Mouse (Mus musculus) embryonic facial prominence, embryonic 12.5 days (tissue): ENCODE measurements around the gene Tmem121. TPM values are rescaled to one million over a fixed set of nuclear protein-coding genes. Genes with fewer than 3 reads are reported as not detected.
"Not testable (repeated sequence)": the region's sequence is repeated elsewhere in the genome, so short reads cannot be mapped to it uniquely, and the experiment has no call there.

Experiments used
- ATAC-seq: fragments of 200-750 bp; cut with Nextera tagmentation; 2 replicates; pipeline ENCODE4 v1.8.0; 2017; ENCODE audit not compliant: insufficient number of reproducible peaks, insufficient read depth, low FRiP score, low TSS enrichment
- H3K27ac ChIP-seq: fragments of 300-500 bp; sonication (generic); 2 replicates; pipeline ENCODE4 v1.5.1; 2016; ENCODE audit warnings: mild to moderate bottlenecking
- H3K27me3 ChIP-seq: fragments of 300-500 bp; sonication (generic); 2 replicates; pipeline ENCODE4 v1.6.1; 2016; ENCODE audit warnings: mild to moderate bottlenecking, moderate library complexity
- H3K36me3 ChIP-seq: fragments of 300-500 bp; sonication (generic); 2 replicates; pipeline ENCODE4 v1.6.1; 2016; ENCODE audit warnings: mild to moderate bottlenecking
- H3K4me1 ChIP-seq: fragments of 300-500 bp; sonication (generic); 2 replicates; pipeline ENCODE4 v1.6.1; 2016
- H3K4me2 ChIP-seq: fragments of 300-500 bp; sonication (generic); replicated peaks from 2 replicates; pipeline ENCODE4 v1.6.1; 2016; ENCODE audit warnings: mild to moderate bottlenecking, moderate library complexity
- H3K4me3 ChIP-seq: fragments of 300-500 bp; sonication (generic); 2 replicates; pipeline ENCODE4 v1.5.1; 2016; ENCODE audit warnings: mild to moderate bottlenecking
- H3K9ac ChIP-seq: fragments of 300-500 bp; sonication (generic); 2 replicates; pipeline ENCODE4 v1.6.1; 2016; ENCODE audit warnings: mild to moderate bottlenecking, moderate library complexity
- H3K9me3 ChIP-seq: fragments of 300-500 bp; sonication (generic); 2 replicates; pipeline ENCODE4 v1.6.1; 2016; ENCODE audit warnings: mild to moderate bottlenecking, moderate library complexity
- WGBS: fragments of 180-500 bp; shearing (Covaris S2); methylation state at CpG from one replicate; pipeline ENCODE4 v1.1.7; 2016; 5-methylcytosine and 5-hydroxymethylcytosine counted together
- polyA plus RNA-seq: library from polyadenylated mRNA; unstranded; fragments of >200 nt; fragmentation: Nextera tagmentation; extraction: Ambion mirVana; gene quantifications from 2 replicates; pipeline ENCODE4 v1.2.1, GENCODE M21; 2016

Tmem121 gene
- polyA plus RNA-seq, 1 experiment from 2014 or later = 17.4 TPM

DNA sequence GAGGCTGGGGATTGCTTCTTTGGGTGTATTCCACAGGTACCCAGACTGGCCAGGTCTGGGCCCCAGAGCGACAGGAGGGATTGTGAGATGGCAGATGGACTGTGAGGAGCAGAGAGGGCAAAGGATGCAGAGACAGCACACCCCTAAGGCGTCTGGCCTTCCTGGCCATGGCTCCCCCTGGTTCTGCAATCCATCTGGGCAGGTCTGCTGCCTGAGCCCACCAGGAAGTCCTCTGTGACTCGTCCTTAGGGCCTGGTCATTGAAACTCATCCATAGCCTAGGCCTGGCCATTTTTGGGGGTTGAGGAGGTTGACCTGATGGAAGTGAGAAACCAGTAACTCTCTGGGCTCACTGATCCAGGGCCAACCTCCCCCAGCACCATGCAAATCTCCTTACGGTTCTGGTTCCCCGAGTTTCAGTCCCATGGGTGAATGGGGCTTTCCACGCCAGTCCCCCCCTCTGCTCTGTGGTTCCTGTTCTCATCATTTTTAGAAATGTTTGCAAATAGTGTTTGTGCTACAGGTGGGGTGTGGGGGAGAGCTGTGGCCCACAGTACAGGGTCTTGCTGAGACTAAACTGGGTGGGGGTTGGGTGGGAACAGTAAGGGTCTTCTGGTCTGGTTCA lies 42.4 kb downstream of the Tmem121 start:
- WGBS = 65% methylated on average over 6 of the region's 6 CpGs
- H3K4me3 ChIP-seq = no peak overlapping the region
- no peak overlapping the region for H3K4me2 ChIP-seq
- no peaks in the 10 kb centered on the region for H3K4me1 ChIP-seq
- no peak overlapping the region for H3K27ac ChIP-seq
- H3K36me3 ChIP-seq = no peaks in the 10 kb centered on the region
- H3K9me3 ChIP-seq = 0 out of 2 replicates have a peak, but pooled peaks cover 4% of the 10 kb centered on the region
- no peaks in the 10 kb centered on the region for H3K27me3 ChIP-seq
- ATAC-seq = no peak
- no peak overlapping the region for H3K9ac ChIP-seq

DNA sequence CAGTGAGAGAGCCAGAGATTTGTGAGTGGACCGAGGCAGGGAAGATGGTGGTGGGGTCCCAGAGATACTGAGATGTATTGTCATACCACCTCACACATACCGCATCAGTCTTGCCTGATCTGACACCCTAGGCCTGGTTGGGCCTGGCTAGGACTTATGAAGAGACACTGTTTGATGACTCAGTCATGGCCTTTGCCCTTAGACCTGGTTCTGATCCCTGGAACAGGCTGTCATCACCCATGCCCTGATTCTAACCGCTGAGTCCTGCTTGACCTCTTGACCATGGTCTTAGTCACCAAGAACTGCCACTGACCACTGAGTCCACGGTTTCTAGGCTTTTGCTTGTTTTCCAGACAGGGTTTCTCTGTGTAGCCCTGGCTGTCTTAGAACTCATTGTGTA lies 45.0 kb downstream of the Tmem121 start:
- ATAC-seq = no peak
- Histone ChIP-seq H3K4me2 (no peak overlapping the region), H3K4me1 (no peaks in the 10 kb centered on the region), H3K9me3 (0 out of 2 replicates have a peak, but pooled peaks cover 4% of the 10 kb centered on the region), H3K27me3 (no peaks in the 10 kb centered on the region), H3K4me3 (no peak overlapping the region), H3K36me3 (no peaks in the 10 kb centered on the region), H3K27ac (no peak overlapping the region), H3K9ac (no peak overlapping the region)
- WGBS = 82% methylated on average over 4 of the region's 4 CpGs

DNA sequence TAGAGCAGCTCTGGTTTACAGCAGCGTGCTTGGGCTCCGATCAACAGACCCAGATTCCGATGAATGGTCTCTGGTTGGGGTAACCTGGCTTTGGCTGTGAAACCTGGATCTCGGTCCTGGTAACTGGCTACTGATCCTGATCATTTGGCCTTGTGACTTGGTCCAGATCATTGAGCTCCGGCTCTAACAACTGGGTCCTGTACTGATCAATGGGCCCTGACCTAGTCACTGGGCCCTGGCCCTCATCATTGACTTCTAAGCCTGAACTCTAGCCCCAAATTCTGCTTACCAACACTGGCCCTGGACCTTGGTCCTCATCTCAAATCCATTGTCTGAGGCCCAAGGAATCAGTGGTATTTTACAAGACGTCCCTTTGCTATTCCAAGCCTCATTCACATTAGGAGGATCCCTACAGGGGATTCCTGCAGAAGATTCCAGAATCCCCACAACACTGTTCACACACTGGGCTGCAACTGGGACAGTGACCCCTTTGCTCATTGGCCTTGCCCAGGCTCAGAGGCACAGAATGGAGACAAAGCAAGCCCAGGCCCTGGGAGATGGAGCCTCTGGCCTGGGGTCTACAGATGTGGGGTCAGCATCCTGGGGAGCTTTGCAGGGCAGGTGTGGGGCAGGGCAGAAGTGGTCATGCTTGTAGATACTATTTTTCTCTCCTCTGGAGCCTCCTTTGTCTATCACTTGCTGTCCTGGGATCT lies 46.0 kb downstream of the Tmem121 start:
- ATAC-seq, H3K27me3 ChIP-seq, H3K4me3 ChIP-seq, H3K4me1 ChIP-seq, H3K9ac ChIP-seq, H3K27ac ChIP-seq, H3K9me3 ChIP-seq, H3K4me2 ChIP-seq, H3K36me3 ChIP-seq: not testable (repeated sequence)
- WGBS = 83% methylated on average over 6 of the region's 6 CpGs

DNA sequence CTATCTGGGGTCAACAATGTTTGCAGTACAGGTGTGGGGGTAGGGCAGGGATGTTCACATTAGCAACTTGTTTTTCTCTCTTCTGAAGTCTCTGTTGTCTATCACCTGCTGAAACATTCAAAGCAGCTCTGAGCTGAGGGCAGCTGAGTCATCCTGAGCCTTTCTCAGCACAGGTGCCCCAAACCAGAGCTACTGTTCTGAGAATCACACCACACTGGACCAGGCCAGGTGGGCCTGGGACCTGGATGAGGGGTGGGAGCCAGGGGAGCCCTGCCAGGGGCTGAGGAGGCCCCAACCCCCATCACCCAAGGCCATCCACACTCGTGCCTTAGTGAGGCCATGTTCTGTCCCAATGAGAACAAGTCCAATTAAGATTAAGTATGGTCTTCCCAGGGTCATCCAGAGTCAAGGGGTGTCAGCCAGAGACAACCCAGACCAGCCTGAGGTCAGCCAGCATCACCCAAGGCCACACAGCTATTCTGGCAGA lies 46.6 kb downstream of the Tmem121 start:
- not testable (repeated sequence) for H3K4me3 ChIP-seq, H3K9ac ChIP-seq, H3K4me1 ChIP-seq, H3K27ac ChIP-seq, H3K9me3 ChIP-seq, ATAC-seq, H3K4me2 ChIP-seq, H3K36me3 ChIP-seq, H3K27me3 ChIP-seq
- WGBS = 58% methylated on average over 1 of the region's 1 CpGs

Other genes starting within 250 kb of the Tmem121 start
- gene Nudt14, start 243.8 kb upstream of the Tmem121 start, polyA plus RNA-seq = 83.0 and 87.2 TPM in 2 replicates
- gene Btbd6, start 209.4 kb upstream of the Tmem121 start, polyA plus RNA-seq = 25.6 and 27.4 TPM in 2 replicates
- gene Brf1, start 185.2 kb upstream of the Tmem121 start, polyA plus RNA-seq = 81.9 and 83.0 TPM in 2 replicates
- 19.0 and 19.4 TPM in 2 replicates for gene Pacs2, start 171.4 kb upstream of the Tmem121 start, polyA plus RNA-seq
- gene Tex22, start 111.4 kb upstream of the Tmem121 start, polyA plus RNA-seq = 0.13 TPM in 1 of 2 replicates, not detected in the other
- 18.5 and 20.4 TPM in 2 replicates for gene Mta1, start 87.7 kb upstream of the Tmem121 start, polyA plus RNA-seq
- 78.8 and 88.4 TPM in 2 replicates for gene Crip2, start 45.7 kb upstream of the Tmem121 start, polyA plus RNA-seq
- 102 and 107 TPM in 2 replicates for gene Crip1, start 39.6 kb upstream of the Tmem121 start, polyA plus RNA-seq
- gene Tedc1, start 29.5 kb upstream of the Tmem121 start, polyA plus RNA-seq = 47.2 and 49.7 TPM in 2 replicates